Mouse (Mus musculus) hindbrain, embryonic 10.5 days (tissue): ENCODE results near the gene Tmem235. TPM values are rescaled to one million over a fixed set of nuclear protein-coding genes. Genes with fewer than 3 reads are reported as not detected.
A peak's percentile ranks its signal among the peaks of the same experiment; 100 is the strongest.
"Not testable (repeated sequence)": the region's sequence is repeated elsewhere in the genome, so short reads cannot be mapped to it uniquely, and the experiment has no call there.

Source experiments
- DNase-seq: peaks from one replicate; pipeline ENCODE4 v3.0.0-alpha.2; 2017; ENCODE audit warnings: low spot score
- H3K27ac ChIP-seq: fragments of 300-500 bp; sonication (generic); 2 replicates; pipeline ENCODE4 v1.5.1; 2016; ENCODE audit warnings: mild to moderate bottlenecking, moderate library complexity
- H3K27me3 ChIP-seq: fragments of 300-500 bp; sonication (generic); 2 replicates; pipeline ENCODE4 v1.6.1; 2016; ENCODE audit warnings: mild to moderate bottlenecking; ENCODE audit not compliant: poor library complexity, insufficient read depth, severe bottlenecking
- H3K36me3 ChIP-seq: fragments of 300-500 bp; sonication (generic); 2 replicates; pipeline ENCODE4 v1.6.1; 2016; ENCODE audit warnings: mild to moderate bottlenecking, moderate library complexity
- H3K4me1 ChIP-seq: fragments of 300-500 bp; sonication (generic); replicated peaks from 2 replicates; pipeline ENCODE4 v1.6.1; 2016; ENCODE audit warnings: mild to moderate bottlenecking
- H3K4me3 ChIP-seq: fragments of 300-500 bp; sonication (generic); 2 replicates; pipeline ENCODE4 v1.5.1; 2016; ENCODE audit warnings: mild to moderate bottlenecking, moderate library complexity
- H3K9me3 ChIP-seq: fragments of 300-500 bp; sonication (generic); 2 replicates; pipeline ENCODE4 v1.6.1; 2016; ENCODE audit warnings: mild to moderate bottlenecking, moderate library complexity
- WGBS: fragments of 180-500 bp; shearing (Covaris S2); methylation state at CpG from one replicate; pipeline ENCODE4 v1.1.7; 2016; 5-methylcytosine and 5-hydroxymethylcytosine counted together
- polyA plus RNA-seq: library from polyadenylated mRNA; unstranded; fragments of >200 nt; fragmentation: Nextera tagmentation; extraction: Ambion mirVana; gene quantifications from 2 replicates; pipeline ENCODE4 v1.2.1, GENCODE M21; 2016

Gene Tmem235
- polyA plus RNA-seq, result not detected in 2 replicates

- peak within 1 kb of the TSS; percentile 9; the same call in 1 of the 2 replicates for H3K27ac ChIP-seq
- peaks cover 60% of the 10 kb centered on the region for H3K4me1 ChIP-seq
- peaks cover 7% of the 10 kb centered on the region; the same call in 1 of the 2 replicates for H3K9me3 ChIP-seq
- DNase-seq, result no peak
- peak within 1 kb of the TSS; percentile 7 for H3K4me3 ChIP-seq
- H3K36me3 ChIP-seq, result peaks cover 28% of the 10 kb centered on the region
- 4% methylated on average over 23 of the region's 23 CpGs for WGBS
- peaks cover 70% of the 10 kb centered on the region for H3K27me3 ChIP-seq
Measured at GRCm38 (mm10) chr11:117860601-117861000, at the start of gene Tmem235. TSS of gene Tmem235 (plus strand) at chr11:117860752.

GRCm38 (mm10) chr11:117813867-117814266, 46.7 kb upstream of the Tmem235 start:
- 84% methylated on average over 5 of the region's 5 CpGs for WGBS
- Histone ChIP-seq H3K4me3 (no peak overlapping the region), H3K27me3 (no peaks in the 10 kb centered on the region), H3K27ac (no peak overlapping the region), H3K4me1 (peaks cover 33% of the 10 kb centered on the region), H3K9me3 (no peaks in the 10 kb centered on the region), H3K36me3 (peaks cover 75% of the 10 kb centered on the region)
- no peak for DNase-seq

GRCm38 (mm10) chr11:117814704-117815366, 45.7 kb upstream of the Tmem235 start:
- Histone ChIP-seq H3K4me3 (no peak overlapping the region), H3K27ac (no peak overlapping the region), H3K9me3 (no peaks in the 10 kb centered on the region), H3K27me3 (no peaks in the 10 kb centered on the region), H3K4me1 (peaks cover 32% of the 10 kb centered on the region), H3K36me3 (peaks cover 85% of the 10 kb centered on the region)
- no peak for DNase-seq
- 92% methylated on average over 6 of the region's 6 CpGs for WGBS

- H3K4me1 ChIP-seq, result peaks cover 22% of the 10 kb centered on the region
- H3K9me3 ChIP-seq, DNase-seq, H3K27ac ChIP-seq, H3K4me3 ChIP-seq, H3K27me3 ChIP-seq: not testable (repeated sequence)
- peaks cover 95% of the 10 kb centered on the region for H3K36me3 ChIP-seq
- 89% methylated on average over 9 of the region's 9 CpGs for WGBS
Measured at GRCm38 (mm10) chr11:117815850-117816249, 44.7 kb upstream of the Tmem235 start.

GRCm38 (mm10) chr11:117816389-117816996, 44.1 kb upstream of the Tmem235 start:
- Histone ChIP-seq H3K9me3 (no peaks in the 10 kb centered on the region), H3K4me1 (peaks cover 16% of the 10 kb centered on the region; the same call in 1 of the 2 replicates), H3K27me3 (no peaks in the 10 kb centered on the region), H3K27ac (no peak overlapping the region), H3K4me3 (no peak overlapping the region), H3K36me3 (peaks cover 100% of the 10 kb centered on the region)
- 87% methylated on average over 13 of the region's 13 CpGs for WGBS
- no peak for DNase-seq

- Histone ChIP-seq H3K9me3 (no peaks in the 10 kb centered on the region), H3K4me1 (peaks cover 28% of the 10 kb centered on the region), H3K36me3 (peaks cover 100% of the 10 kb centered on the region), H3K27me3 (no peaks in the 10 kb centered on the region), H3K4me3 (no peak overlapping the region), H3K27ac (0 out of 2 replicates have a peak overlapping the region, but pooled peaks have one; percentile 16)
- DNase-seq, result no peak
- WGBS, result 79% methylated on average over 8 of the region's 8 CpGs
Measured at GRCm38 (mm10) chr11:117819095-117819494, 41.5 kb upstream of the Tmem235 start.

GRCm38 (mm10) chr11:117820173-117820572, 40.4 kb upstream of the Tmem235 start:
- Histone ChIP-seq H3K36me3 (peaks cover 90% of the 10 kb centered on the region), H3K27ac (no peak overlapping the region), H3K9me3 (no peaks in the 10 kb centered on the region), H3K4me3 (no peak overlapping the region), H3K27me3 (no peaks in the 10 kb centered on the region), H3K4me1 (peaks cover 38% of the 10 kb centered on the region)
- 95% methylated on average over 7 of the region's 7 CpGs for WGBS
- DNase-seq, result no peak

- Histone ChIP-seq H3K4me3 (no peak overlapping the region), H3K27me3 (no peaks in the 10 kb centered on the region), H3K36me3 (peaks cover 73% of the 10 kb centered on the region), H3K27ac (no peak overlapping the region), H3K4me1 (peaks cover 55% of the 10 kb centered on the region), H3K9me3 (no peaks in the 10 kb centered on the region)
- DNase-seq, result no peak
- WGBS, result 91% methylated on average over 9 of the region's 9 CpGs
Measured at GRCm38 (mm10) chr11:117821868-117822267, 38.7 kb upstream of the Tmem235 start.

- Histone ChIP-seq H3K27ac (no peak overlapping the region), H3K36me3 (peaks cover 64% of the 10 kb centered on the region), H3K9me3 (no peaks in the 10 kb centered on the region), H3K4me3 (no peak overlapping the region), H3K4me1 (peaks cover 61% of the 10 kb centered on the region), H3K27me3 (no peaks in the 10 kb centered on the region)
- 95% methylated on average over 7 of the region's 7 CpGs for WGBS
- no peak for DNase-seq
Measured at GRCm38 (mm10) chr11:117822728-117823241, 37.8 kb upstream of the Tmem235 start.

- 91% methylated on average over 6 of the region's 6 CpGs for WGBS
- DNase-seq, result no peak
- peaks cover 58% of the 10 kb centered on the region for H3K36me3 ChIP-seq
- H3K27ac ChIP-seq, result no peak overlapping the region
- H3K4me3 ChIP-seq, result no peak overlapping the region
- peaks cover 65% of the 10 kb centered on the region for H3K4me1 ChIP-seq
- no peaks in the 10 kb centered on the region for H3K9me3 ChIP-seq
- H3K27me3 ChIP-seq, result no peaks in the 10 kb centered on the region
Measured at GRCm38 (mm10) chr11:117823411-117823810, 37.1 kb upstream of the Tmem235 start.

- WGBS, result 31% methylated on average over 23 of the region's 23 CpGs
- Histone ChIP-seq H3K27me3 (no peaks in the 10 kb centered on the region), H3K27ac (peak overlapping the region; percentile 95)
Measured at GRCm38 (mm10) chr11:117824060-117824969, 36.2 kb upstream of the Tmem235 start.

GRCm38 (mm10) chr11:117825333-117826101, 35.0 kb upstream of the Tmem235 start, which contains the start of the genes Afmid and Tk1:
TSS of gene Afmid (plus strand) at chr11:117825924.
TSS of gene Tk1 (minus strand) at chr11:117826092.
- WGBS, result under 1% methylated on average over 34 of the region's 34 CpGs
- Histone ChIP-seq H3K4me3 (peak within 1 kb of the TSS; percentile 73), H3K27ac (peak within 1 kb of the TSS; percentile 95), H3K36me3 (peaks cover 37% of the 10 kb centered on the region), H3K27me3 (no peaks in the 10 kb centered on the region), H3K9me3 (no peaks in the 10 kb centered on the region), H3K4me1 (peaks cover 64% of the 10 kb centered on the region)
- peak; percentile 88 for DNase-seq

More at GRCm38 (mm10) chr11:117824060-117824969, 36.2 kb upstream of the Tmem235 start:
- no peaks in the 10 kb centered on the region for H3K9me3 ChIP-seq
- peaks cover 67% of the 10 kb centered on the region for H3K4me1 ChIP-seq
- DNase-seq, result peak; percentile 87
- peaks cover 49% of the 10 kb centered on the region for H3K36me3 ChIP-seq
- peak overlapping the region; percentile 73 for H3K4me3 ChIP-seq
